Mouse (Mus musculus): ENCODE data around the gene Irs1.

Irs1 gene

GRCm38 (mm10) chr1:82247221-82247951 lies 43.8 kb downstream of the Irs1 start:
- DNase-seq: no peak

- DNase-seq: no peak
Observed at GRCm38 (mm10) chr1:82245002-82245401, 46.2 kb downstream of the Irs1 start.

GRCm38 (mm10) chr1:82243260-82243825 lies 47.9 kb downstream of the Irs1 start:
- DNase-seq: no peak

- DNase-seq: no peak
Observed at GRCm38 (mm10) chr1:82239409-82240201, 51.6 kb downstream of the Irs1 start.

DNA sequence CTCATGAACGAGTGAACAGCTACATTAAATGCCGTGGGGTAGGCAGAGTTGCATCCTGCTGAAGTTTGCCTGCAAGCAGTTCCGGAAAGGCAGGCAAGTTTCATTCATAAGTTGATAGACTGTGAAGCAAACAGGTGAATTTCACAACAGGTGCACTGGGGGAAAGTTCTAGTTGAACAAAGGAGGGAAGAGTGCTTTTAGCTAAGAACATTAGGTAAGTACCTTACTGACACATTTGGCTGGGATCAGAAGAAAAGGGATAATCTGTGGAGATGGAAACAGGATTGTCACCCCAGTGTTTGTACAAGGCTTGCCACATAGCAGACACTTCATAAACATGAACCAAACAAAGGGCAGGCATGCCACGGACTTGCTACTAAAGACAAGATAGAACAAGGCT lies 53.0 kb downstream of the Irs1 start:
- no peak for DNase-seq

DNA sequence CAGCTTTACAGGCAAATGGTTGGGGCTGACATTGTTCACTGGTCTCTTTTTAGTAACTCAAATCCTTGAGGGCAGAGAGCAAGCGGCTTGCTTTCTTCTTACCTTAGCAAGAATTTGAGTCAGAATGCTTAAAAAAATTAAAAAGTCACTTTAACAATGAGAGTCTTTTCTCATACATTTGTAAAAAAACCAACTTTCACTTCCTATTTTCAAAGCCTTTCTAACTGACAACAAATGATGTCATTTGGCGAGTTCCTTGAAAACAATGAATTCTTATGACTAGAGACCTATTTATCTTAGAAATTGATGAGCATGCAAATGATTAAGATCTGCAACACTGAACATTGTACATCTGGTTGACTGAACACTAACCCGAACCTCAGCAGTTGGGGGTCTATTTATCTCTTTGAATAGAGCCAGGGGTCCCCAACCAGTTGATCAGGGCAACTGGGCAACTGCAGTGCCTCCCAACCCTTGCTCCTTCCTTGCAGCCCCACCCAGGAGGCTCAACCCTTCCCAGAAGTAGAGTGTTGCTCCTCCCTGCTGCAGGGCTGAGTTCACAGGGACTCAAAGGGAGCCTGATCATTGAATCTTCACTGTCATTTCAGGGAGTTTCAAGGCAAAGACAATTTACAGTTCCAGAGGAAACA lies 55.6 kb downstream of the Irs1 start:
- DNase-seq: no peak

DNA sequence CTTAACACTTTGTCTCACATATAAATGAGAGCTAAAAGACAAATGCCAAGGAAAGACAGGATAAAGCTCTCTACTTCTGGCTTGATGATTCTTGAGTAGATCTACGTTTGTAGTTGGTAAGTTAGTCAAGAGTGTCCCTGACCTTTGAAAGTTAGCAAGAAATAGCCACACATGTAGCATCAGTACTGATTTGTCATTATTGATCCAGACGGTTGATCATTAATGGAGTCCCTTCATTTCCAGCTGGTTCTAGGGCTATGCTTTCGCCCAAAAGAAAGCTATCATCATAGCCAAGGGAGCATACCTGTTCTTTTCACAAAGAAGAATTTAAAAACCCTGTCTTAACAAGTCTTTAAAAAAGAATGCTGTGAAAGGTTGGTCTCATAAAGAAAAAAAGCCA lies 56.6 kb downstream of the Irs1 start:
- no peak for DNase-seq

DNA sequence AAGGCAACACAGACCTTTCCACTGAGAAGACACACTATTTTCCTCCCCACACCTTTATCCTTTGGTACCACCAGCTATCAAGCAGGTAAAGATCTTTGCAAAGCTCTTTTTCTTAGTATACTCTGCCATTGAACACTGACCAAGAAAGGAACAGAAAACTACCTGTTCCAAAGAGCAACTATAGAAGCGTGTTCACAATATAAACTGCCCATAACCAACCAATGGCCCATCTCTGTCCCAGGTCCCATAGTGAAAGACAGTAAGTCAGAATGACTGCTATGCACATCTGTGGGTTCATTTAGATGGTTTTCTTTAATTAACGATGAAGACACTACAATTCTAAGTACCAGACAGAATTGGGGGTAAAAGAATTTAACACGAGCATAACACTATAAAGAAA lies 58.4 kb downstream of the Irs1 start, which contains the start of gene Gm9747:
Gm9747 (plus strand) TSS at position 301 of the 400 bp plus-strand sequence.
- DNase-seq: no peak

DNA sequence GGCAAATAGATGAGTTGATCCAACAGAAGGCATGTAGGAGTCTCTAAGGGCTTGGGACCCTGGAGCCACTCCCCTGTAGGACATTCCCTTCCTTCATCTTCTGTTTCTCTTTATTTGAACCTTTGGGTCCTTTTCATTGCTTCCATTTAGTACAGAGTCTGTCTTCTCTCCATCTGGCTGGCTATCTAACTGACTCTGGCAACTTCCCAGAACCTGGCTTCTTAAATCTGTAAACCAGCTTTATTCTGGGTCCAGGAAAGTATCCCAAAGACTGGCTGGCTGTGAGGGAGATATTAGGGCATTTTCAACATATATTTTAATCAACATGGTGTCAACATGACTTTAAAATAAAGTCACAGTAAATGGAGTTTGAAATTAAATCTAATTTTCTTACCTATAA lies 62.4 kb downstream of the Irs1 start:
- no peak for DNase-seq

DNA sequence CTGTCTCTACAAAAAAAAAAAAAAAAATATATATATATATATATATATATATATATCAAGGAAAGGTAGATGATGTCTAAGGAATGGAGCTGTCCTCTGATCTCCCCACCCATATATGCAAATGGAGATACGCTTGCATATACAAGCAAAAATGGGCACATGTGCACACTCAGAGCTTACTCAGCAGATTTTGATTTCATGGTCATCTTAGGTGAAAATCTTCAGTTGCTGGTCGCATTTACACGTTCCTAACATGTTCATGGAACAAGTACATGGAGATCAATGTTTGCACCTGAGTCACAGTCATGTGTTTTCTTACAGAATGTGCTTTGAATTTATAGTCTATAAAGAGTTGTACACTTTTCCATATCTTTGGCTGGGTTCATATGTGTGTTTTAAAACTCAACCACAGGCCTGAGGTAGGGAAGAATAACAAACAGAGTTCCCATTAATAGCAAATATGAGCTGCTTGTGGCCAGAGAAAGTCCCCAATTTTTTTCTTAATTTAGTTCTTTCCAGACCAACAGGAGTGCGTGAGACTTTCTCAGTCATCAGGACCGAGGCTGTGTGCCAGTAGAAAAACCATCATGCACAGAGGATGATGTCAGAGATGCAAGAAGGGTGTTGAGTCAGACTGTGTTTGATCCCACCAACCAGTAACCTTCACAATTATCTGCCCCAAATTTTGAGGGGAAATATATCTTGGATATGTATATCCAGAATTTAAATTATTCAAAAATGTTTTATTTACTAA lies 68.0 kb downstream of the Irs1 start:
- no peak for DNase-seq

- no peak for DNase-seq
Observed at GRCm38 (mm10) chr1:82221462-82221861, 69.8 kb downstream of the Irs1 start.

- no peak for DNase-seq
Observed at GRCm38 (mm10) chr1:82220673-82221396, 70.4 kb downstream of the Irs1 start.

- no peak for DNase-seq
Observed at GRCm38 (mm10) chr1:82207511-82207910, 83.7 kb downstream of the Irs1 start.

DNA sequence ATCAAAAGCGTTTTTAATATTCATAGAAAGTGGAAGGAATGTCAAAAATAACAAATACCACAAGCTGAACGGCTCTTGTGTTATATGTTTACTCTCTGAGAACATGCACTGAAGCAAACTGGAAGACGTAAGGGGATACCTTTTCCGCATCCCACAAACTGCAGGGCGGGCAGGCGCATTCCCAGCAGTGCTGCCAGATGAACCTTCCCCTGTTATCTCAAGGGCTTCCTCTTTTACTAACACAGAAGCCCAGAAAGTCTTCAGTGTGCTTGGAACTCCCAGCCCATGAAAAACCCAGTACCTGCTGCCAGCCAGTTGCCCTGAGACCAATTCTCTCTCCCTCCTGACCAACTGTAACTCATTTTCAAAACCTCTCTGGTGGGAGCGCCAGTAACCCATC lies 90.6 kb downstream of the Irs1 start:
- no peak for DNase-seq

GRCm38 (mm10) chr1:82199918-82200317 lies 91.3 kb downstream of the Irs1 start:
- no peak for DNase-seq

DNA sequence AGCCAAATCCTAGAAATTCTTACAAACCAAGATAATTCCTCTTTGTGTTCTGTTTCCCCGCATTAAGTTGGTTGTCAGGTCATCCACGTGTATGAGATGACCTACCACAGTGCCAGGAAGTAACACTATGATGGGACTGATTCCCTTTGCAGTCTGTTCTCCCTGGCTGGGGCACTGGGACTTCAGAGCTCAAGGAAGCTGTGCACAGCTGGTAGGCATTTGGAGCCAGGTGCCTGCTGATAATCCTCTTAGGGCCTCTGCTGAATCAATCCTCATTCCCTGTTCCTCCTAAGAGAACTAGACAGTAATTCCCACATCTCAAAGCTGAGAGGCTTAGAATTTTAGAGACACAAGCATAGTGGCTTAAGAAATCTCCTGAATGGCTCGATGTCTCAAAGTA lies 99.6 kb downstream of the Irs1 start:
- no peak for DNase-seq

GRCm38 (mm10) chr1:82189516-82189915 lies 101.7 kb downstream of the Irs1 start:
- no peak for DNase-seq

DNA sequence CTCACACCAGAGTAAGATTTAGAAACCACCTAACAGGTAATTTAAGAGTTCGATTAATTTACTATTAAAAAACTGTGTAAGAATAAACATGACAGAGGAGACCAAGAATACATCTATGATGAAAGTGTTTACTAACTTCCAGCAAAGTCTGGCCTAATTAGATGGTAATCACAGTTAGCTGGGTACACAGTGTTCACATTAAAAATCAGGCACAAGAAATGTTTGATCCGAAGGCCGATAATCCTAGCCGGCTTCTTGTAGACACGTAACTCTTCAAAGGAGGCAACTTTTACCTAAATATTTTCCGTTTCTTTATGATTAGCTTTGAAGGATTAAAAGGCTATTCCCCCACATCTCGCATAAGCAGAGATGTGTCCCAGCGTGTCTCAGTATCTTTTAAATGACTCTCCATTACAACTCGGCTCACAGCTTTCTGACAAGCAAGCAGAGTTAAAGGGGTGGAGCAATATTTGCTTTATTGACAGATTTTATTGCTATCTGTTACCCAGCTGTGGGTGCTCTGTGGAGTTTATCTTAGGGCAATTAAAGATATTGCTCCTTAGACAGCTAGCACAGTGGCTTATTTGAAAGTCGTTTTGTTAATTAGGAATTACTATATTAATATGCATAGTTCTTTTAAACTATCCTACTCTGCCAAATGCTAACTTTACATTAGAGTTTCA lies 102.5 kb downstream of the Irs1 start:
- no peak for DNase-seq

- DNase-seq: no peak
Observed at GRCm38 (mm10) chr1:82183913-82184442, 107.2 kb downstream of the Irs1 start.

Measured in embryo, embryonic 11 days (tissue).